Mouse (Mus musculus): ENCODE results near the gene Cd53. TPM values are rescaled to one million over a fixed set of nuclear protein-coding genes. Genes with fewer than 3 reads are reported as not detected.

The Cd53 gene
- polyA plus RNA-seq, 1 experiment from 2014 or later = 13.5 TPM

- Histone ChIP-seq H3K36me3 (ENCODE audit: control insufficient read depth, insufficient read depth) (no peaks in the 10 kb centered on the region), H3K27me3 (ENCODE audit: control insufficient read depth, insufficient read depth, low read length) (no peaks in the 10 kb centered on the region), H3K9me3 (replicated peaks; ENCODE audit: control insufficient read depth, low read length) (no peaks in the 10 kb centered on the region), H3K27ac (ENCODE audit: low read length) (no peak overlapping the region), H3K4me1 (ENCODE audit: control insufficient read depth, insufficient read depth, low read length) (no peaks in the 10 kb centered on the region), H3K4me2 (ENCODE audit: low read depth, low read length) (no peak overlapping the region), H3K4me3 (ENCODE audit: low read length) (no peak overlapping the region), H3K9ac (ENCODE audit: low read length) (no peak overlapping the region)
- WGBS = 68% methylated on average over 1 of the region's 1 CpGs
- ATAC-seq (replicated peaks; ENCODE audit: extremely low read depth, insufficient read depth, low FRiP score) = no peak
Measured at GRCm38 (mm10) chr3:106771834-106772233, 18.1 kb downstream of the Cd53 start.

- Histone ChIP-seq H3K4me2 (ENCODE audit: low read depth, low read length) (no peak overlapping the region), H3K27ac (ENCODE audit: low read length) (no peak overlapping the region), H3K27me3 (ENCODE audit: control insufficient read depth, insufficient read depth, low read length) (no peaks in the 10 kb centered on the region), H3K36me3 (ENCODE audit: control insufficient read depth, insufficient read depth) (no peaks in the 10 kb centered on the region), H3K4me1 (ENCODE audit: control insufficient read depth, insufficient read depth, low read length) (no peaks in the 10 kb centered on the region), H3K9ac (ENCODE audit: low read length) (no peak overlapping the region), H3K9me3 (replicated peaks; ENCODE audit: control insufficient read depth, low read length) (no peaks in the 10 kb centered on the region), H3K4me3 (ENCODE audit: low read length) (no peak overlapping the region)
- 47% methylated on average over 1 of the region's 1 CpGs for WGBS
- no peak for ATAC-seq (replicated peaks; ENCODE audit: extremely low read depth, insufficient read depth, low FRiP score)
Measured at GRCm38 (mm10) chr3:106755898-106756297, 34.1 kb downstream of the Cd53 start.

- WGBS = under 1% methylated on average over 33 of the region's 33 CpGs
- ATAC-seq (replicated peaks; ENCODE audit: extremely low read depth, insufficient read depth, low FRiP score) = peak; percentile 89
- 0 out of 2 replicates have a peak, but pooled peaks cover 2% of the 10 kb centered on the region for H3K4me1 ChIP-seq (ENCODE audit: control insufficient read depth, insufficient read depth, low read length)
- H3K27ac ChIP-seq (ENCODE audit: low read length) = peak overlapping the region; percentile 99
- H3K9me3 ChIP-seq (replicated peaks; ENCODE audit: control insufficient read depth, low read length) = no peaks in the 10 kb centered on the region
- H3K4me3 ChIP-seq (ENCODE audit: low read length) = peak overlapping the region; percentile 83
- H3K27me3 ChIP-seq (ENCODE audit: control insufficient read depth, insufficient read depth, low read length) = no peaks in the 10 kb centered on the region
- no peaks in the 10 kb centered on the region for H3K36me3 ChIP-seq (ENCODE audit: control insufficient read depth, insufficient read depth)
- H3K9ac ChIP-seq (ENCODE audit: low read length) = peak overlapping the region; percentile 80
- peak overlapping the region; percentile 79 for H3K4me2 ChIP-seq (ENCODE audit: low read depth, low read length)
Measured at GRCm38 (mm10) chr3:106722028-106722945, 67.7 kb downstream of the Cd53 start.

- Histone ChIP-seq H3K36me3 (ENCODE audit: control insufficient read depth, insufficient read depth) (no peaks in the 10 kb centered on the region), H3K4me2 (ENCODE audit: low read depth, low read length) (peak overlapping the region; percentile 79), H3K27me3 (ENCODE audit: control insufficient read depth, insufficient read depth, low read length) (no peaks in the 10 kb centered on the region), H3K4me1 (ENCODE audit: control insufficient read depth, insufficient read depth, low read length) (0 out of 2 replicates have a peak, but pooled peaks cover 2% of the 10 kb centered on the region), H3K9ac (ENCODE audit: low read length) (peak overlapping the region; percentile 80), H3K9me3 (replicated peaks; ENCODE audit: control insufficient read depth, low read length) (no peaks in the 10 kb centered on the region), H3K4me3 (ENCODE audit: low read length) (peak overlapping the region; percentile 83), H3K27ac (ENCODE audit: low read length) (peak overlapping the region; percentile 99)
- 2% methylated on average over 31 of the region's 31 CpGs for WGBS
- ATAC-seq (replicated peaks; ENCODE audit: extremely low read depth, insufficient read depth, low FRiP score) = peak; percentile 98
Measured at GRCm38 (mm10) chr3:106721397-106722027, 68.4 kb downstream of the Cd53 start.

Other genes with a start within 250 kb of the Cd53 start
- gene Dram2, start 242.4 kb downstream of the Cd53 start, polyA plus RNA-seq (2015; fragmentation: Nextera tagmentation; extraction: Ambion mirVana) = 73.8 and 80.1 TPM in 2 replicates
- gene Cept1, start 242.3 kb downstream of the Cd53 start, polyA plus RNA-seq (2015; fragmentation: Nextera tagmentation; extraction: Ambion mirVana) = 34.8 and 35.1 TPM in 2 replicates
- gene Lrif1, start 105.2 kb downstream of the Cd53 start, polyA plus RNA-seq (2015; fragmentation: Nextera tagmentation; extraction: Ambion mirVana) = 10.4 and 13.3 TPM in 2 replicates
- gene Olfr266, start 36.1 kb upstream of the Cd53 start, polyA plus RNA-seq (2015; fragmentation: Nextera tagmentation; extraction: Ambion mirVana) = not detected in 2 replicates
- 1.7 and 3.0 TPM in 2 replicates for gene Kcna3, start 246.0 kb upstream of the Cd53 start, polyA plus RNA-seq (2015; fragmentation: Nextera tagmentation; extraction: Ambion mirVana)

Measured in heart, embryonic 16.5 days (tissue).